Comparison of ENCODE assay signal across 8 mouse cellular contexts in the genomic region with DNA sequence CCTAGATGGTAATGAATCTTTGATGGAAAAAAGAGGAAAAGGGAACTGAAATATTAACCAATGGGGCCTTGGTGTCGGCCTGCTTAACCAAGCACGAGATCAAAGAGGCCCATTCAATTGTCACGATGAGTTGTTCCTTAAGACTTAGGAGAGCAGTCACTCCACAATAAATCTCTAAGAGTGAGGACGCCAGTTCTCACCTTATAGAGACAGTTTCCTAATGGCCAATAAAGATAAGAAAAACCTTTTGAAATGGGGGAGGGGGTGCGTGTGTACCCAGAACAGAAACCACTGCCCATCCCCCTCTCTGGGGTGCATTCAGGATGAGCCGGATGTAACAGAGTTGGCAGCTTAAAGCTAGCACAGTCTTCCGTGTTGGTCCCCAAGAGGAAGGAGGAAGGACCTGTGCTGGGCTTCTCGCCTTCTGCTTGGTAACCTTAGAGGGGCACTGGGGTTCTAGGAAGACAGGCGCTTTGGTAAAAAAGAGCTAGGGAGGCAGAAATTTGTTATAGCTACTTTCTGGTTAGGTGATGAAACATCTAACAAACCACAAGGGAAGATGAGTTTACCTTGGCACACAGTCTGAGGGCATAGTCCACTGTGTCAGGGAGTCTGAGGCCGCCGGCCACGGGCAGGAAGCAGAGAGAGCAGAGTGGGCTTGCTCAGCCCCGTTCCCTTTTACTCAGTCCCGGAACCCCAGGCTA. TPM values are rescaled to one million over a fixed set of nuclear protein-coding genes. Genes with fewer than 3 reads are reported as not detected.
DNase-seq lines count a peak whose midpoint lies in the region; ATAC-seq and TF ChIP-seq lines count a peak whose summit lies in the region.

No protein-coding gene starts in this region.

- 54% methylated on average over 14 of the region's 14 CpGs for WGBS in heart, embryonic 12.5 days
- 5% methylated on average over 14 of the region's 14 CpGs for WGBS in spleen, adult 2 months

- DNase-seq in heart, adult 18-20 months: no peak
- DNase-seq in kidney, postnatal 14 days: peak; percentile 45
- peak; percentile 46 to 54 for DNase-seq in spleen, adult 2 months (ENCODE audit: low read depth in 1 of 2, low spot score in 2 of 2)
- DNase-seq in gastrocnemius, adult 8-10 months (ENCODE audit: low spot score in 2 of 2): no peak
- DNase-seq in left cerebral cortex, adult 8-10 months (ENCODE audit: low spot score in 2 of 2): no peak

- peaks cover 17% of the 10 kb centered on the region for H3K4me1 ChIP-seq in heart, embryonic 12.5 days (replicated peaks)
- H3K4me1 ChIP-seq in spleen, adult 2 months (ENCODE audit: control insufficient read depth, insufficient read depth, insufficient read length): peaks cover 37% of the 10 kb centered on the region

- H3K9ac ChIP-seq in heart, embryonic 12.5 days: no peak overlapping the region

- no peak for ATAC-seq in heart, embryonic 12.5 days (ENCODE audit: insufficient number of reproducible peaks, low FRiP score)
- peak; percentile 65 for ATAC-seq in activated CD4-positive, CD25-positive, alpha-beta regulatory T cell, adult 4 months
- no peak for ATAC-seq in frontal cortex, adult (ENCODE audit: low TSS enrichment)

- peak overlapping the region; percentile 35; the same call in 1 of the 2 replicates for H3K4me2 ChIP-seq in heart, embryonic 12.5 days

- H3K9me3 ChIP-seq in heart, embryonic 12.5 days (replicated peaks): no peaks in the 10 kb centered on the region

- TF ChIP-seq POLR2A in spleen, adult 2 months (IDR thresholded peaks at IDR 0.05; ENCODE audit: low read depth, low read length): no peak

- no peak for TF ChIP-seq CTCF in spleen, adult 2 months (IDR thresholded peaks at IDR 0.05; ENCODE audit: extremely low read depth, insufficient read depth, insufficient read length, insufficient replicate concordance)

- no peak overlapping the region for H3K4me3 ChIP-seq in heart, embryonic 12.5 days
- peak overlapping the region; percentile 17; the same call in 1 of the 2 replicates for H3K4me3 ChIP-seq in spleen, adult 2 months (ENCODE audit: extremely low read depth, insufficient read depth, insufficient read length)

- H3K27me3 ChIP-seq in heart, embryonic 12.5 days (replicated peaks): no peaks in the 10 kb centered on the region
- H3K27me3 ChIP-seq in spleen, adult 2 months (ENCODE audit: control insufficient read depth, insufficient read depth, low read length): no peaks in the 10 kb centered on the region

- H3K36me3 ChIP-seq in heart, embryonic 12.5 days: no peaks in the 10 kb centered on the region
- no peaks in the 10 kb centered on the region for H3K36me3 ChIP-seq in spleen, adult 2 months (ENCODE audit: control insufficient read depth, insufficient read depth, low read length)

- no peak overlapping the region for H3K27ac ChIP-seq in heart, embryonic 12.5 days (ENCODE audit: poor library complexity, severe bottlenecking)
- H3K27ac ChIP-seq in spleen, adult 2 months (ENCODE audit: insufficient read depth, low read length): peak overlapping the region; percentile 93

RNA-seq across cellular contexts. Expression of gene Slc16a6, which starts 22.5 kb away (rescaled TPM):
- polyA plus RNA-seq in heart, embryonic 12.5 days (2016; fragmentation: Nextera tagmentation; extraction: Ambion mirVana): 10.9 and 11.9 TPM in 2 replicates
- 1 to 10 TPM; 7.3 to 9.2 TPM for total RNA-seq in heart, adult 18-20 months (2021)
- 10 to 100 TPM; 21.1 to 24.9 TPM for polyA plus RNA-seq in activated CD4-positive, CD25-positive, alpha-beta regulatory T cell, adult 4 months (2017; shearing (Covaris generic))
- 7.4 and 9.8 TPM in 2 replicates for polyA plus RNA-seq in spleen, adult 2 months (2012; rRNA removed)
- 1 to 10 TPM; 2.9 to 5.7 (median 4.0) TPM for total RNA-seq in gastrocnemius, adult 8-10 months (2022)
- total RNA-seq in left cerebral cortex, adult 8-10 months (2022): 10 to 100 TPM; 12.5 to 15.6 (median 14.0) TPM

RNA-seq across cellular contexts. Expression of gene Arsg, which starts 22.7 kb away (rescaled TPM):
- 4.5 and 5.7 TPM in 2 replicates for polyA plus RNA-seq in heart, embryonic 12.5 days (2016; fragmentation: Nextera tagmentation; extraction: Ambion mirVana)
- 1 to 10 TPM; 1.4 to 2.1 TPM for total RNA-seq in heart, adult 18-20 months (2021)
- polyA plus RNA-seq in activated CD4-positive, CD25-positive, alpha-beta regulatory T cell, adult 4 months (2017; shearing (Covaris generic)): 1 to 10 TPM; 4.5 to 5.5 TPM
- 4.1 and 5.1 TPM in 2 replicates for polyA plus RNA-seq in spleen, adult 2 months (2012; rRNA removed)
- total RNA-seq in gastrocnemius, adult 8-10 months (2022): 1 to 10 TPM; 1.1 to 1.8 (median 1.2) TPM
- total RNA-seq in left cerebral cortex, adult 8-10 months (2022): 10 to 100 TPM; 21.3 to 24.4 (median 22.7) TPM

Comparison
In these comparisons a context has a peak if more than half of its experiments do, and no peak if none do; other contexts are left out.
1. DNase-seq: peak in kidney, postnatal 14 days (single experiment) and spleen, adult 2 months (2 of 2); none in heart, adult 18-20 months (0 of 2), gastrocnemius, adult 8-10 months (0 of 2) and left cerebral cortex, adult 8-10 months (0 of 2).
2. RNA of gene Arsg, which starts 22.7 kb away (total RNA-seq): 21.3 to 24.4 TPM in left cerebral cortex, adult 8-10 months; 1.4 to 2.1 TPM in heart, adult 18-20 months and 1.1 to 1.8 TPM in gastrocnemius, adult 8-10 months; every median in the first group is over 4 times any median in the second.